Mouse (Mus musculus) embryonic fibroblast, embryonic 13.5 days (primary cell): ENCODE measurements at regions not wholly inside any gene's neighbourhood (a gene's known extent, or its start where the extent isn't known, plus 50 kb on each side); places are given as distances from the start of the nearest gene placed in this dataset.

Source experiments
- CTCF ChIP-seq: IDR thresholded peaks from 2 replicates; pipeline ENCODE4 v1.5.1; 2011; ENCODE audit warnings: mild to moderate bottlenecking, control low read depth, low read length, moderate library complexity, borderline replicate concordance; ENCODE audit not compliant: insufficient read depth
- POLR2A ChIP-seq: IDR thresholded peaks from 2 replicates; pipeline ENCODE4 v1.6.1; 2011; ENCODE audit warnings: low read depth, mild to moderate bottlenecking, control low read depth, low read length, moderate library complexity

GRCm38 (mm10) chr5:73782214-73783091 lies 131.3 kb downstream of the Spata18 start:
- TF ChIP-seq POLR2A = no peak
- TF ChIP-seq CTCF = no peak
